9 mouse cellular contexts compared by ENCODE assay signal in the genomic region with DNA sequence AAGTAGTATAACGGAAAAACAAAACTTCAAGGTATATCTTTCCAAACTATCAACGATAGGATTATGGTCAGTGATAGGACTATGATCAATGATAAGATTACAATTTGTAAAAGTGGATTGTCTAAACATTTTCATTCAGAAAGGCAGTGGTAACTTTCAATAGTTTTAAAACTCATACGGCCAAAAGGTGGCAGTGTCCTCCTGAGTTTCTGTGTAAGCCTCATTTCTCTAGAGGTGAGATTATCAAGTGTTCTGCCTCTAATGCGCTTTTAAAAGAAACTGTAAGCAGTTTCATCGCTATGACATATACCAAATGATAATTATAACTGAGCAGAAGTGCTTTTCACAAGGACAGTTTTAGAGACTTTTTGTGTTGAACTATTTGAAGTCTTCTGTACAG. TPM values are rescaled to one million over a fixed set of nuclear protein-coding genes. Genes with fewer than 3 reads are reported as not detected.
DNase-seq lines count a peak whose midpoint lies in the region; ATAC-seq and TF ChIP-seq lines count a peak whose summit lies in the region.
"Had no signal": no experiment of that assay in that cellular context is flagged by ENCODE, and none has a peak within 500 bp of the region (broad histone marks: within the 10 kb centered on the region; RNA-seq: fewer than 3 reads in every experiment).

No protein-coding gene starts in this region.

- in situ Hi-C loops in Patski (cut with MboI; ENCODE audit: low pct_unique_long_range_greater_than_20kb), result loop anchor here (5.0 to 10.0 kb wide), 3 partner anchors 145 to 472 kb away; no protein-coding TSS in a partner anchor

- POLR2A ChIA-PET in Patski (lab: Charles Lee), result no interaction called here

- no peak overlapping the region for H3K27ac ChIP-seq in cerebellum, adult 2 months (ENCODE audit: insufficient read depth, low read length)
- H3K27ac ChIP-seq in kidney, embryonic 14.5 days (ENCODE audit: low read depth, low read length), result no peak overlapping the region
- no peak overlapping the region for H3K27ac ChIP-seq in intestine, embryonic 15.5 days
- H3K27ac ChIP-seq: limb, embryonic 12.5 days had no signal

- H3K4me2 ChIP-seq in kidney, embryonic 14.5 days (replicated peaks; ENCODE audit: low read depth, low read length), result no peak overlapping the region
- H3K4me2 ChIP-seq in intestine, embryonic 15.5 days (replicated peaks), result no peak overlapping the region
- H3K4me2 ChIP-seq: limb, embryonic 12.5 days had no signal

- TF ChIP-seq POLR2A in cerebellum, adult 2 months (IDR thresholded peaks at IDR 0.05; ENCODE audit: borderline replicate concordance, insufficient read depth, low read length), result no peak

- no peaks in the 10 kb centered on the region for H3K36me3 ChIP-seq in kidney, embryonic 14.5 days (ENCODE audit: control insufficient read depth, insufficient read depth, low read length)
- H3K36me3 ChIP-seq in intestine, embryonic 15.5 days, result no peaks in the 10 kb centered on the region
- H3K36me3 ChIP-seq: limb, embryonic 12.5 days had no signal

- no peak overlapping the region for H3K4me3 ChIP-seq in cerebellum, adult 2 months (replicated peaks; ENCODE audit: insufficient read depth, low read depth, low read length)
- no peak overlapping the region for H3K4me3 ChIP-seq in kidney, embryonic 14.5 days (ENCODE audit: low read length)
- H3K4me3 ChIP-seq in intestine, embryonic 15.5 days (replicated peaks), result no peak overlapping the region
- H3K4me3 ChIP-seq: limb, embryonic 12.5 days had no signal

- peak; percentile 30; the same call in 1 of the 2 replicates for TF ChIP-seq CTCF in cerebellum, adult 2 months (IDR thresholded peaks at IDR 0.05; ENCODE audit: borderline replicate concordance, insufficient read depth, low read depth, low read length)
- peak; percentile 58 for TF ChIP-seq CTCF in Patski (IDR thresholded peaks at IDR 0.05)

- CTCF ChIA-PET in Patski (lab: Charles Lee), result no interaction called here

- WGBS in cerebellum, adult 2 months, result 25% methylated on average over 5 of the region's 5 CpGs
- 35% methylated on average over 5 of the region's 5 CpGs for WGBS in kidney, embryonic 14.5 days
- 25% methylated on average over 5 of the region's 5 CpGs for WGBS in large intestine, adult 2 months
- WGBS in intestine, embryonic 15.5 days, result 27% methylated on average over 5 of the region's 5 CpGs

- H3K9me3 ChIP-seq in kidney, embryonic 14.5 days (ENCODE audit: control insufficient read depth, low read length), result no peaks in the 10 kb centered on the region
- no peaks in the 10 kb centered on the region for H3K9me3 ChIP-seq in intestine, embryonic 15.5 days
- H3K9me3 ChIP-seq: limb, embryonic 12.5 days had no signal

- no peaks in the 10 kb centered on the region; the same call in 1 of the 2 replicates for H3K27me3 ChIP-seq in cerebellum, adult 2 months (ENCODE audit: control insufficient read depth, insufficient read depth, low read length)
- no peaks in the 10 kb centered on the region for H3K27me3 ChIP-seq in kidney, embryonic 14.5 days (ENCODE audit: control insufficient read depth, insufficient read depth, low read length)
- H3K27me3 ChIP-seq in Patski, result no peaks in the 10 kb centered on the region
- no peaks in the 10 kb centered on the region for H3K27me3 ChIP-seq in intestine, embryonic 15.5 days (replicated peaks)
- H3K27me3 ChIP-seq: limb, embryonic 12.5 days had no signal

- no peak for ATAC-seq in kidney, embryonic 14.5 days (ENCODE audit: low FRiP score, low TSS enrichment)
- no peak for ATAC-seq in Patski
- no peak for ATAC-seq in intestine, embryonic 15.5 days

- peak in 1 of 2 experiments; percentile 17 for DNase-seq in cerebellum, adult 2 months
- no peak for DNase-seq in cerebellum, adult 8-10 months
- DNase-seq in kidney, postnatal 10 days, result peak; percentile 52
- DNase-seq in Patski (ENCODE audit: low read depth, low spot score), result no peak
- DNase-seq in large intestine, adult 2 months (ENCODE audit: low read depth, low spot score), result peak; percentile 14
- peak; percentile 27 for DNase-seq in telencephalon, adult 2 months (ENCODE audit: low read depth, low spot score)

- H3K9ac ChIP-seq in kidney, embryonic 14.5 days (ENCODE audit: low read depth, low read length), result no peak overlapping the region
- no peak overlapping the region for H3K9ac ChIP-seq in intestine, embryonic 15.5 days
- H3K9ac ChIP-seq: limb, embryonic 12.5 days had no signal

- no peaks in the 10 kb centered on the region for H3K4me1 ChIP-seq in cerebellum, adult 2 months (ENCODE audit: control insufficient read depth, insufficient read depth, low read length)
- H3K4me1 ChIP-seq in kidney, embryonic 14.5 days (ENCODE audit: control insufficient read depth, insufficient read depth, low read length), result no peaks in the 10 kb centered on the region
- H3K4me1 ChIP-seq in intestine, embryonic 15.5 days (replicated peaks), result no peaks in the 10 kb centered on the region
- H3K4me1 ChIP-seq: limb, embryonic 12.5 days had no signal

RNA-seq across cellular contexts. Expression of a gene that starts 12.7 kb away (rescaled TPM):
- 8.3 and 8.5 TPM in 2 replicates for polyA plus RNA-seq in cerebellum, adult 2 months (2012; rRNA removed)
- 0.96 and 1.4 TPM in 2 replicates for polyA plus RNA-seq in kidney, embryonic 14.5 days (2014; fragmentation: Nextera tagmentation; extraction: Ambion mirVana)
- not detected for polyA plus RNA-seq in Patski (2021)
- 2.9 and 4.2 TPM in 2 replicates for polyA plus RNA-seq in large intestine, adult 2 months (2012; rRNA removed)
- polyA plus RNA-seq in intestine, embryonic 15.5 days (2015; fragmentation: Nextera tagmentation; extraction: Ambion mirVana), result 8.6 and 9.0 TPM in 2 replicates

Comparison
In these comparisons a context has a peak if more than half of its experiments do, and no peak if none do; other contexts are left out.
1. DNase-seq: peak in kidney, postnatal 10 days (single experiment), large intestine, adult 2 months (single experiment) and telencephalon, adult 2 months (single experiment); none in cerebellum, adult 8-10 months (single experiment) and Patski (single experiment).